Mouse (Mus musculus) embryonic facial prominence, embryonic 10.5 days (tissue): ENCODE results near the gene Vmn1r143. TPM values are rescaled to one million over a fixed set of nuclear protein-coding genes. Genes with fewer than 3 reads are reported as not detected.
"Not testable (repeated sequence)": the region's sequence is repeated elsewhere in the genome, so short reads cannot be mapped to it uniquely, and the experiment has no call there.

ENCODE experiments used
- DNase-seq: peaks from one replicate; pipeline ENCODE4 v3.0.0-alpha.2; 2017; ENCODE audit warnings: low spot score
- H3K27ac ChIP-seq: fragments of 300-500 bp; sonication (generic); replicated peaks from 2 replicates; pipeline ENCODE4 v1.5.1; 2016; ENCODE audit warnings: mild to moderate bottlenecking
- H3K27me3 ChIP-seq: fragments of 300-500 bp; sonication (generic); replicated peaks from 2 replicates; pipeline ENCODE4 v1.6.1; 2016; ENCODE audit warnings: low read depth, mild to moderate bottlenecking; ENCODE audit not compliant: poor library complexity, severe bottlenecking
- H3K36me3 ChIP-seq: fragments of 300-500 bp; sonication (generic); replicated peaks from 2 replicates; pipeline ENCODE4 v1.6.1; 2016; ENCODE audit warnings: mild to moderate bottlenecking, moderate library complexity
- H3K4me1 ChIP-seq: fragments of 300-500 bp; sonication (generic); 2 replicates; pipeline ENCODE4 v1.6.1; 2016
- H3K4me3 ChIP-seq: fragments of 300-500 bp; sonication (generic); 2 replicates; pipeline ENCODE4 v1.5.1; 2016; ENCODE audit warnings: mild to moderate bottlenecking, moderate library complexity
- H3K9me3 ChIP-seq: fragments of 300-500 bp; sonication (generic); 2 replicates; pipeline ENCODE4 v1.6.1; 2016; ENCODE audit warnings: mild to moderate bottlenecking
- WGBS: fragments of 180-500 bp; shearing (Covaris S2); methylation state at CpG from one replicate; pipeline ENCODE4 v1.1.7; 2016; 5-methylcytosine and 5-hydroxymethylcytosine counted together
- polyA plus RNA-seq: library from polyadenylated mRNA; unstranded; fragments of >200 nt; fragmentation: Nextera tagmentation; extraction: Ambion mirVana; gene quantifications from 2 replicates; pipeline ENCODE4 v1.2.1, GENCODE M21; 2016

The Vmn1r143 gene
- polyA plus RNA-seq = not detected in 2 replicates

DNA sequence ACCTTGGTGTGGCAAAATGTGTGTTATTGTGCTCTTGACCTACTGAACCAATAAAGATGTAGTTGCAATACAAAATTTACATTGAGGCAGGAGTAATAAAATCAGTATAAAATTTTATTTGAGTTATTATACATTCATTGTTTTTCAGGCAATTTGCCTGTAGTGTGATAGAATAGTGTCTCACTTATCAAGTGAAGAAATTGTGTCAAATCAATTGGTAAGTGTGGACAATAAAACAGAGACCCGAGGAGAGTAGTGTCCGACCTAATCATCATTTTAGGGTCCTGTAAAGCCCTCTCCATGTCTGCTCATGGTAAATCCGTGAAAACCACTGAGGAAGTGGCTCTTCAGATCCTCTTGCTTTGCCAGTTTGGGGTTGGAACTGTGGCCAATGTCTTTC is at the start of gene Vmn1r143:
TSS of gene Vmn1r143 (plus strand) at position 301 of the 400 bp plus-strand sequence.
- not testable (repeated sequence) for H3K36me3 ChIP-seq, H3K9me3 ChIP-seq, H3K4me3 ChIP-seq, H3K27me3 ChIP-seq, DNase-seq, H3K4me1 ChIP-seq, H3K27ac ChIP-seq
- no CpG with 5 or more reads among the region's 3 CpGs for WGBS

DNA sequence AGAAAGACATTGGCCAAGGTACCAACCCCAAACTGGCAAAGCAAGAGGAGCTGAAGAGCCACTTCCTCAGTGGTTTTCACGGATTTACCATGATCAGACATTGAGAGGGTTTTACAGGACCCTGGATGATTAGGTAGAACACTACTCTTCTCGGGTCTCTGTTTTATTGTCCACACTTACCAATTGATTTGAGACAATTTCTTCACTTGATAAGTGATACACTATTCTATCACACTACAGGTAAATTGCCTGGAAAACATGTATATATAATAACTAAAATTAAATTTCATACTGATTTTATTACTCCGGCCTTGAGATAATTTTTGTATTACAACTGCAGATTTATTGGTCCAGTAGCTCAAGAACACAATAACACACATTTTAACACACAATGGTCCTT is 25.2 kb upstream of the Vmn1r143 start, which contains the start of gene Vmn1r142:
TSS of gene Vmn1r142 (minus strand) at position 101 of the 400 bp plus-strand sequence.
- not testable (repeated sequence) for H3K9me3 ChIP-seq, H3K36me3 ChIP-seq, H3K27me3 ChIP-seq, H3K4me3 ChIP-seq, H3K27ac ChIP-seq, H3K4me1 ChIP-seq, DNase-seq
- no CpG with 5 or more reads among the region's 3 CpGs for WGBS

DNA sequence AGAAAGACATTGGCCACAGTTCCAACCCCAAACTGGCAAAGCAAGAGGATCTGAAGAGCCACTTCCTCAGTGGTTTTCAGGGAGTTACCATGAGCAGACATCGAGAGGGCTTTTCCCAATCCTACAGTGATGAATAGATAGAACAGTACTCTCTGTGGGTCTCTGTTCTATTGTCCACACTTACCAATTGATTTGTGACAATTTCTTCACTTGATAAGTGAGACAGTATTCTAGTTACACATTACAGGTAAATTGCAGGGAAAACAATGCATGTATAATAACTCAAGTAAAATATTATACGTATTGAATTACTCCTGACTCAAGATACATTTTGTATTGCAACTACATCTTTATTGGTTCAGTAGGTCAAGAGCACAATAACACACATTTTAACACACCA is 12.0 kb downstream of the Vmn1r143 start, which contains the start of gene Gm8653:
TSS of gene Gm8653 (minus strand) at position 101 of the 400 bp plus-strand sequence.
- not testable (repeated sequence) for H3K4me1 ChIP-seq, H3K27ac ChIP-seq, DNase-seq, H3K27me3 ChIP-seq, H3K36me3 ChIP-seq, H3K4me3 ChIP-seq, H3K9me3 ChIP-seq
- no CpG with 5 or more reads among the region's 2 CpGs for WGBS

DNA sequence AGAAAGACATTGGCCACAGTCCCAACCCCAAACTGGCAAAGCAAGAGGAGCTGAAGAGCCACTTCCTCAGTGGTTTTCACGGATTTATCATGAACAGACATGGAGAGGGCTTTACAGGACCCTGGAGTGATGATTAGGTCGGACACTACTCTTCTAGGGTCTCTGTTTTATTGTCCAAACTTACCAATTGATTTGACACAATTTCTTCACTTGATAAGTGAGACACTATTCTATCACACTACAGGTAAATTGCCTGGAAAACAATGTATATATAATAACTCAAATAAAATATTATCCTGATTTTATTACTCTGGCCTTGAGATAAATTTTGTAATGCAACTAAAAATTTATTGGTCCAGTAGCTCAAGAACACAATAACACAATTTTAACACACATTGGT is 40.2 kb downstream of the Vmn1r143 start, which contains the start of gene Gm8453:
TSS of gene Gm8453 (minus strand) at position 101 of the 400 bp plus-strand sequence.
- 30% methylated on average over 2 of the region's 2 CpGs for WGBS
- H3K4me3 ChIP-seq, DNase-seq, H3K4me1 ChIP-seq, H3K27me3 ChIP-seq, H3K9me3 ChIP-seq, H3K27ac ChIP-seq, H3K36me3 ChIP-seq: not testable (repeated sequence)

Other genes starting within 250 kb of the Vmn1r143 start
- not detected in 2 replicates for gene Vmn1r137, start 194.8 kb upstream of the Vmn1r143 start, polyA plus RNA-seq
- gene Vmn1r138, start 160.5 kb upstream of the Vmn1r143 start, polyA plus RNA-seq = not detected in 2 replicates
- gene Gm6176, start 133.1 kb upstream of the Vmn1r143 start, polyA plus RNA-seq = not detected in 2 replicates
- not detected in 2 replicates for gene Vmn1r139, start 120.3 kb upstream of the Vmn1r143 start, polyA plus RNA-seq
- not detected in 2 replicates for gene Gm16451, start 71.1 kb upstream of the Vmn1r143 start, polyA plus RNA-seq
- gene Gm10666, start 54.6 kb upstream of the Vmn1r143 start, polyA plus RNA-seq = not detected in 2 replicates
- not detected in 2 replicates for gene Vmn1r142, start 25.3 kb upstream of the Vmn1r143 start, polyA plus RNA-seq
- gene Gm8653, start 11.9 kb downstream of the Vmn1r143 start, polyA plus RNA-seq = not detected in 2 replicates
- not detected in 2 replicates for gene Gm8453, start 40.1 kb downstream of the Vmn1r143 start, polyA plus RNA-seq
- not detected in 2 replicates for gene Gm4187, start 140.3 kb downstream of the Vmn1r143 start, polyA plus RNA-seq
- gene Gm8660, start 181.7 kb downstream of the Vmn1r143 start, polyA plus RNA-seq = not detected in 2 replicates
- gene Vmn1r148, start 224.2 kb downstream of the Vmn1r143 start, polyA plus RNA-seq = not detected in 2 replicates
- not detected in 2 replicates for gene Vmn1r149, start 248.9 kb downstream of the Vmn1r143 start, polyA plus RNA-seq